Mouse (Mus musculus) G1E (cell line): Measurements from ENCODE around the gene Baiap2.

Experiments
- CTCF ChIP-seq: IDR thresholded peaks from 2 replicates; pipeline ENCODE4 v1.5.1; 2012; ENCODE audit warnings: low read depth, low read length, inconsistent platforms, mixed read lengths
- GATA1 ChIP-seq: IDR thresholded peaks from 2 replicates; pipeline ENCODE4 v1.6.1; 2012; ENCODE audit warnings: borderline replicate concordance, low read length, inconsistent platforms, mixed read lengths

GRCm38 (mm10) chr11:119942727-119943427 is at the start of gene Baiap2:
- TF ChIP-seq GATA1 = no peak
- no peak for TF ChIP-seq CTCF
